Mouse (Mus musculus): ENCODE measurements around the gene AI661453. TPM values are rescaled to one million over a fixed set of nuclear protein-coding genes. Genes with fewer than 3 reads are reported as not detected.

Gene AI661453
- polyA plus RNA-seq, 1 experiment from 2014 or later = 1.1 TPM

DNA sequence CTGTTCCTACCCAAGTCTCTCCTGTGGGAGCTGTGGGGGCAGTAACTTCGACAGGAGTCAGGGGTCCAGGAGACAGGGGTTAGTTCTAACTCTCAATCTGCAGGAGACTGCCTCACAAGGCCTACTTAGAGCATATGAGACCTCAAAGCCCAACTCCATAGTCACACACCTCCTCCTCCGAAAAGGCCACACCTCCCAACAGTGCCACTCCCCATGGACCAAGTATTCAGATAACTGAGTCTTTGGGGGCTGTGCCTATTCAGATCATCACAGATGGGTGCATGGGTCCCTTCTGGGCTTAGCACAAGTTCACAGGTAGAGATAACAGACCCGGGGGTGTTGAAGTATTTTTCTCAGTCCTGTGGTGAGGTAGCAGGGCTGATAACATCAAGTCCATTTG, 25.3 kb downstream of the AI661453 start:
- H3K27ac ChIP-seq = no peak overlapping the region
- peaks cover 39% of the 10 kb centered on the region for H3K27me3 ChIP-seq (ENCODE audit: insufficient read depth, poor library complexity, severe bottlenecking)
- peaks cover 77% of the 10 kb centered on the region for H3K4me1 ChIP-seq
- no peak for DNase-seq (ENCODE audit: low spot score)
- no peaks in the 10 kb centered on the region; the same call in 1 of the 2 replicates for H3K36me3 ChIP-seq
- H3K4me3 ChIP-seq = no peak overlapping the region
- WGBS = 41% methylated on average over 3 of the region's 3 CpGs
- H3K9me3 ChIP-seq = no peaks in the 10 kb centered on the region

DNA sequence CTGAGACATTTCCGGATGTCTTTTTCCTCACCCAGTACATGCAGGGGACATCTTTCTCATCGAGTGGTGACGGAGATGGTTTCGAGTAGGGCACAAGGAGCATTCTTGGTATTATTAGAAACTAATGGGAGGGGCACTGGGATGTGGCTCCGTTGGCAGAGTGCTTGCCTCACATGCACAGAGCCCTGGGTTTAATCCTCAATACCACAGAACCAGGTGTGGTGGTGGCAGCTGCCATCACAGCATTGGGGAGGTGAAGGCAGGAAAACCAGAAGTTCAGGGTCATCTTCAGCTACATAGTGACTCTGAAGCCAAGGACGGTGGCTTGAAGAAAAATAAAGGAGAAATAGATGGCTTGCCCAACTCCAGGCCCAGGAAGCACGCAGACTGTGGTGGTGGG, 25.8 kb downstream of the AI661453 start:
- Histone ChIP-seq H3K36me3 (peaks cover 4% of the 10 kb centered on the region; the same call in 1 of the 2 replicates), H3K27me3 (ENCODE audit: insufficient read depth, poor library complexity, severe bottlenecking) (peaks cover 44% of the 10 kb centered on the region), H3K27ac (peak overlapping the region; percentile 26; the same call in 1 of the 2 replicates), H3K4me1 (peaks cover 76% of the 10 kb centered on the region), H3K9me3 (no peaks in the 10 kb centered on the region), H3K4me3 (no peak overlapping the region)
- WGBS = 50% methylated on average over 7 of the region's 7 CpGs
- DNase-seq (ENCODE audit: low spot score) = no peak

DNA sequence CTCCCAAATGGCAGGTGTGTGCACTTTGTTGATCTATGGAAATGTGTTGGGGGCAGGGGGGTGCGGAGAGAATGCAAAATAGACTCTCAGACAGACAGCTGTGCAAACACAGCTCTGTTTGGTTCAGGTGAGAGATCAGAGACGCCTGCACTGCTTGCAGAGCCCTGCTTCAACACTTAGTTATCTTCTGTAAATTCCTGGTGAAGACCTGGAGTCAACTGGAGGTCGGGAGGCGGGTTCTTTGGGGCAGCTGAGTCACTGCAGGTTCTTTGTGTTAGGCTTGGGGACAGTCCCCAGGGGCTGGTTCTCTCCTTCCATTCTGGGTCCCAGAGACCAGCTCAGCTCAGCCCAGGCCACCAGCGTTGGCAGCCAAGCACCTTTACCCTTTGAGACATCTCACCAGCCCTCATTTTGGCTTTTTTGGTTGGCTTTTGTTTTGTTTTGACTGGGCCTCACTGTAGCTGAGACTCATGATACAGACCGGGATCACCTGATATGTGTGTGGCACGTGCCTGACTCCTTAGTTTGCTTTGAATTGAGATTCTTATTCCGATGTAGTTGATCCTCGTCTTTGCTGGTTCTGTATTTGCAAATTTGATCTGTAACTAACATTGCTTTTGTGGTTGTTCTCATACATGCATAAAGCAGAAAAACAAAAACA, 26.4 kb downstream of the AI661453 start:
- Histone ChIP-seq H3K27me3 (ENCODE audit: insufficient read depth, poor library complexity, severe bottlenecking) (peaks cover 50% of the 10 kb centered on the region), H3K4me1 (peaks cover 78% of the 10 kb centered on the region), H3K9me3 (no peaks in the 10 kb centered on the region), H3K36me3 (peaks cover 10% of the 10 kb centered on the region), H3K4me3 (no peak overlapping the region), H3K27ac (peak overlapping the region; percentile 26; the same call in 1 of the 2 replicates)
- DNase-seq (ENCODE audit: low spot score) = no peak
- 31% methylated on average over 9 of the region's 9 CpGs for WGBS

DNA sequence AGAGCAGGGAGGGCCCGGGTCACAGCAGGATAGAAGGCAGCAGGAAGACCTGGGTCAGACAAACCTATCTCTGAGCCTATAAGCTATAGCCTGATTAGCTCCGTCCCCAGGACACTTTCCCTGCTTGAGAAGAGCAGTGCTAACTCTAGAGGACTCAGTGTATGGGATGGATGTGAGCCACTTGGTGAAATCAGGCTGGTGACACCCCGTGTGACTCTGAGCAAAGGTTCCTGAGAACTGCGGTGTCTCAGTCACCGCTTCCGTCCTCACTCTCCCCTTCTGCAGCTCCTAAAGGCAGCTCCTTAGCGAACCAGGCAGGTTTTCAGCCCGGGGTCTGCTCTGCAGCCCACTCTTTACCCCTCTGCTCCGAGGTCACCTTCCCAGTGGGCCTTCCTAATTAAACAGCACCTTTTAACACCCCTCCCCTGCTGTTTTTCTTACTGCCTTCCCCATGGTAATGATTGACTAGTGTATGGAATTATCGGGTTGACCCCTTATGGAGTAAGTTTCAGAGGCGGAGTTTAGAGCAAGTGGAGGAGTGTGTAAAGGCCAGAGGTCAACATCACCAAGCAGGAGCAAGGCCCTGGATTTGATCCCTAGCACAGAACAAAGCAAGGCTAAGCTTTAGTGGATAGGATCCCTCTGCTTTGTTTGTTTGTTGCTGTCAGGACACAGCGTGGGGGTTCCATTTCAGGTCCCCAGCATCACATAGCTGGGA, 28.0 kb downstream of the AI661453 start:
- Histone ChIP-seq H3K27ac (0 out of 2 replicates have a peak overlapping the region, but pooled peaks have one; percentile 4), H3K4me3 (no peak overlapping the region), H3K9me3 (no peaks in the 10 kb centered on the region), H3K27me3 (ENCODE audit: insufficient read depth, poor library complexity, severe bottlenecking) (peaks cover 66% of the 10 kb centered on the region), H3K36me3 (peaks cover 10% of the 10 kb centered on the region), H3K4me1 (peaks cover 85% of the 10 kb centered on the region)
- 40% methylated on average over 12 of the region's 12 CpGs for WGBS
- no peak for DNase-seq (ENCODE audit: low spot score)

DNA sequence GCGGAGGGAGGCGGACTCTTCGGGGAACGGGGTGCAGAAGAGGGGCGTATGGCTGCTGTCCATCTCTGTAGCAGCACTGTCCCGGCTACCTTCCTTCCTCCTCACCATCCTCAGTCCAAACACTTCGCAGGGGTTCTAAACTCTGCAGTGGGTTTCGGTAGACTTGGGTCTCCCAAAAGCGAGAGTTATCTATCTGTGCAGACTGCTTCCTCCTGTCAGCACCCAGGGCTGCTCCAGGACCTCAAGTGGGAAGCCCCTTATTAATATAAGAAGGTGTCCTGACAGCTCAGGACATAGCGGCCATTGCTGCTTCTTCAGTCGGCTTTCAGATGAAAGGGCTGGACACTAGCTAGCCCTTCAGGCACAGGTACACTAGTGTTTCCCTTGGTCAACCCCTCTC, 28.6 kb downstream of the AI661453 start:
- no peak overlapping the region for H3K4me3 ChIP-seq
- H3K27me3 ChIP-seq (ENCODE audit: insufficient read depth, poor library complexity, severe bottlenecking) = peaks cover 71% of the 10 kb centered on the region
- peaks cover 80% of the 10 kb centered on the region for H3K4me1 ChIP-seq
- no peaks in the 10 kb centered on the region for H3K9me3 ChIP-seq
- peaks cover 10% of the 10 kb centered on the region for H3K36me3 ChIP-seq
- H3K27ac ChIP-seq = 0 out of 2 replicates have a peak overlapping the region, but pooled peaks have one; percentile 38
- 70% methylated on average over 11 of the region's 11 CpGs for WGBS
- no peak for DNase-seq (ENCODE audit: low spot score)

DNA sequence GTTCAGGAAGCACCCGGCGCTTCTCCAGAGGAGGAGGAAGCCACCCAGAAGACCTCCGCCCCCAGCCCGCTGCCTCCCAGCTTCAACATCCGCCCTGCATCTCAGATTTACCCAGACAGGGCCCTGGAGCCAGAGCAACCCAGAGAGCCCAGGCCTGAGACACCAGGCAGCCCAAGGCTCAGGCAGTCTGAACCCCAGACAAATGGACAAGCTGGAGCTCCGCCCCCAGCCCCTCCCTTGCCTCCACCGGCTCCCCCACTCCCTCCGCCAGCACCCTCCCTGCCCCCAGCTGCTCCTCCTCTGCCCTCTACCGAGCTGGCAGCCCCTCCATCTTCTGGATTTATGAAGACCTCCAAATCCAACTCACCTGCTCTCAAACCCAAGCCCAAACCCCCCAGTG, 29.9 kb downstream of the AI661453 start:
- WGBS = 44% methylated on average over 9 of the region's 9 CpGs
- Histone ChIP-seq H3K4me3 (no peak overlapping the region), H3K27ac (peak overlapping the region; percentile 17), H3K4me1 (peaks cover 75% of the 10 kb centered on the region), H3K27me3 (ENCODE audit: insufficient read depth, poor library complexity, severe bottlenecking) (peaks cover 73% of the 10 kb centered on the region), H3K9me3 (no peaks in the 10 kb centered on the region), H3K36me3 (peaks cover 10% of the 10 kb centered on the region)
- no peak for DNase-seq (ENCODE audit: low spot score)

DNA sequence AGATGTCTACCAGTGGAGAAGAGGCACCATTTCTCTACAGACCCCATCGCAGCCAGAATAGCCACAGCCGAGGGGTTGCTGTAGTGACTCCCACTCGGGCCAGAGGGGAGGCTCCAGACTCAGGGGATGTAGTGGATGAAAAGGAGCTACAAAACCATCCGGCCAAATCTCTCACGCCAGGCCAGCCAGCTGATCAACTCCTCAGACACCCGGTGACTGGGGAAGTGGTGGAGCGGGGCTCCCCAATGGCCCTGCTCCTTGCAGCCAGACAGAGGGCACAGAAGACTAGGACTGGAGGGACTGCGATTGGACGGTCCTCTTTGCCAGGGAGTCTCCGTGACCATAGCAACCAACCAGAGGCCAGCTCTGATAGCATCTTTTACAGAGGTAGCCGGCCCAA, 31.2 kb downstream of the AI661453 start:
- Histone ChIP-seq H3K27me3 (ENCODE audit: insufficient read depth, poor library complexity, severe bottlenecking) (peaks cover 73% of the 10 kb centered on the region), H3K4me3 (peak overlapping the region; percentile 55), H3K4me1 (peaks cover 72% of the 10 kb centered on the region), H3K9me3 (no peaks in the 10 kb centered on the region), H3K36me3 (peaks cover 10% of the 10 kb centered on the region), H3K27ac (no peak overlapping the region; the same call in 1 of the 2 replicates)
- 61% methylated on average over 11 of the region's 11 CpGs for WGBS
- DNase-seq (ENCODE audit: low spot score) = no peak

DNA sequence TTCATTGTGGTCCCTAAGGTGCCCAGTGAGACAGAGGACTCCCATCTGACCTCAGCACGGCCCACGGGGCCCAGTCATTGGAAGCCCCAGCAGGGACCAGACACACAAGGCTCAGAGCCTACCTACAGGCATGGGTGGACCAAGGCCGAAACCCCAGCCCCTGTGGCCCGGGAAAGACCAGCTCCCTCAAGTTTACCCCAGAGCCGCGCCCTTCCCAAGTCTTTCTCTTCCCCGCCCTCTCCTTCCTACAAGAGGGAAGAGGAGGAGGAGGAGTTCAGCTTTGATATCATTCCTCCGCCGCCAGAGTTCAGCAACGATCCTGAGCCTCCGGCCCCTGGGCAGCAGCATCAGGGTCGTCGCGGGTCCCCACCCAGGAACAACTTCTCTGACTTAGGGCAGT, 31.6 kb downstream of the AI661453 start:
- DNase-seq (ENCODE audit: low spot score) = no peak
- Histone ChIP-seq H3K27me3 (ENCODE audit: insufficient read depth, poor library complexity, severe bottlenecking) (peaks cover 73% of the 10 kb centered on the region), H3K36me3 (peaks cover 10% of the 10 kb centered on the region), H3K27ac (peak overlapping the region; percentile 84), H3K4me1 (peaks cover 72% of the 10 kb centered on the region), H3K4me3 (peak overlapping the region; percentile 55), H3K9me3 (no peaks in the 10 kb centered on the region)
- WGBS = 17% methylated on average over 11 of the region's 14 CpGs

DNA sequence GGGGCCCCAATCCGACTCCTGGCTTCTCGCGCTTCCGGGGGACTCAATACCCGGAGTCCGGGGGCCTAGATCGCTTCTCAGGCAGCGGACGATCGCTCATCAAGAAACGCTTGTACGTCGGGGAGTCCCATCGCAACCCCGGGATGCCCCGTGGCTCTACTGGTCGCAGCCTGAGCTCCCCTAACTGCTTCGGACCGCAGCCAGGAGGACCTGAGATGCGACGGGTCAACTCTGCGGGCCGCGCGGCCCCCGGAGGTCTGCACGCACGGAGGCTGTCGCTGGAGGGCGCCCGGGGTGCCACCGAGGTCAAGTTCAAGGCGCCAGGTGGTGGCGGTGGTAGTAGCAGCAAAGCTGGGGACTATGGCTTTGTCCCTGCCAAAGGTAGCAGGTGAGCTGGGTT, 32.1 kb downstream of the AI661453 start:
- H3K4me1 ChIP-seq = peaks cover 72% of the 10 kb centered on the region
- H3K36me3 ChIP-seq = peaks cover 10% of the 10 kb centered on the region
- 6% methylated on average over 34 of the region's 34 CpGs for WGBS
- peak overlapping the region; percentile 84 for H3K27ac ChIP-seq
- DNase-seq (ENCODE audit: low spot score) = no peak
- H3K4me3 ChIP-seq = peak overlapping the region; percentile 55
- H3K27me3 ChIP-seq (ENCODE audit: insufficient read depth, poor library complexity, severe bottlenecking) = peaks cover 73% of the 10 kb centered on the region
- no peaks in the 10 kb centered on the region for H3K9me3 ChIP-seq

DNA sequence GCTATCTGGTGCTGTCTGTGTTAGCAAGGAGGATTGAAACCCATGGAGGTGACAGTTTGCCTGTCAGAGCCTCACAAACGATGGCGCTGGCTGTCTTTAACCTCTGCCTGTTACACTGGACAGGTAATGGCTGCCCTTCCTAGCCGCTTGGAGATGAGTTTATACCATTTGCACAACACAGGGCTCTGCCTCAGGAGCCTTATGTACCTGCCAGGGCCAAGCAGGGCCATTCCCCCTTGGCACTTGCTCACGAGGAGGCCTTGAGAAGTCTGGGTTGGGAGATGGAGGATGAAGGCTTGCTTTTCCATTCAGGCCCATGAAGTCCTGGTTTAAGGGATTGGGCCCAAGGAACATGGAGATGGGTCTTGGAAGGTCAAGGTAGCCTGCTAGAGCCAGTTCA, 33.2 kb downstream of the AI661453 start:
- peaks cover 10% of the 10 kb centered on the region for H3K36me3 ChIP-seq
- H3K4me1 ChIP-seq = peaks cover 60% of the 10 kb centered on the region
- no peak overlapping the region for H3K27ac ChIP-seq
- DNase-seq (ENCODE audit: low spot score) = no peak
- H3K4me3 ChIP-seq = no peak overlapping the region
- WGBS = 81% methylated on average over 4 of the region's 4 CpGs
- H3K9me3 ChIP-seq = no peaks in the 10 kb centered on the region
- H3K27me3 ChIP-seq (ENCODE audit: insufficient read depth, poor library complexity, severe bottlenecking) = peaks cover 65% of the 10 kb centered on the region

DNA sequence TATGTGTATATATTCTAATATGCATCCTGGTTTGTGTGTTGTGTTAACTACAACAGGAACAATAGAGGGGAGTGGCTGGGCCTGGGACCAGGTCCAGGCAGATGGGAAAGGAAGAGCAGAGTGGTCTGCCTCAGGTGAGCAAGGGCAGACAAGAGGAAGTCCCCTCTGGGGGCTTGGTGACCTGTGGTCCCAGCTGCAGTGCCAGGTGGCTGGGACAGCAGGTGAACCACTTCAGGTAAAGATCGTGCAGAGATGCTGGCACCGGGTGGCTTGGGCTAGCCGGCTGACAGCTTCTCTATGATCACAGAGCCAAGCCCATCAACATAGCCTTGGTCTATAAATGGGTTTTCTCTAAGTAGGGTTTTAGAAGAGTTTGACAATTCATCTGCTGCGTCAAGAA, 33.7 kb downstream of the AI661453 start:
- H3K36me3 ChIP-seq = peaks cover 10% of the 10 kb centered on the region
- peaks cover 60% of the 10 kb centered on the region for H3K27me3 ChIP-seq (ENCODE audit: insufficient read depth, poor library complexity, severe bottlenecking)
- H3K27ac ChIP-seq = no peak overlapping the region
- peaks cover 55% of the 10 kb centered on the region for H3K4me1 ChIP-seq
- 87% methylated on average over 4 of the region's 4 CpGs for WGBS
- DNase-seq (ENCODE audit: low spot score) = no peak
- no peaks in the 10 kb centered on the region for H3K9me3 ChIP-seq
- H3K4me3 ChIP-seq = no peak overlapping the region

DNA sequence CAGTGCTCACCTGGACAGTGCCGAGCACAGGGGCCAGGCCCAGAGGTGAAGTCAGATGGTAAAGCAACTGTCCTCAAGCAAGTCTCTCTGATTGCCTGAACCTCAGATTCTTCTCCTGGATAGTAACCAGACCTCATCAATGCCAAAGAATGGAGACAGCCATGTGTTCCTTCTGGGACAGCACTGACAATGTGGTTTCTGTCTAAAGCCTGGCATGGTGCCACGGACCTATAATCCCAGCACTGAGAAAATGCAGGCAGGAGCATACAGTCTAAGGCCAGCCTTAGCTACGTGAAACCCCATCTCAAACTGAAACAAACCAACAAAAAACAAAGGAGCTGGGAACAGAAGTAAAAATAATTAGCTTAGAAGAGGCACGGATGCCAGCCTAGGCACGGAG, 34.3 kb downstream of the AI661453 start:
- Histone ChIP-seq H3K27me3 (ENCODE audit: insufficient read depth, poor library complexity, severe bottlenecking) (peaks cover 54% of the 10 kb centered on the region), H3K36me3 (peaks cover 10% of the 10 kb centered on the region), H3K4me1 (peaks cover 50% of the 10 kb centered on the region), H3K27ac (0 out of 2 replicates have a peak overlapping the region, but pooled peaks have one; percentile 13), H3K4me3 (no peak overlapping the region), H3K9me3 (no peaks in the 10 kb centered on the region)
- DNase-seq (ENCODE audit: low spot score) = no peak
- WGBS = 79% methylated on average over 5 of the region's 5 CpGs
